Mouse (Mus musculus): ENCODE data around the gene Dnajc7.
"Not testable (repeated sequence)": the region's sequence is repeated elsewhere in the genome, so short reads cannot be mapped to it uniquely, and the experiment has no call there.

The Dnajc7 gene

DNA sequence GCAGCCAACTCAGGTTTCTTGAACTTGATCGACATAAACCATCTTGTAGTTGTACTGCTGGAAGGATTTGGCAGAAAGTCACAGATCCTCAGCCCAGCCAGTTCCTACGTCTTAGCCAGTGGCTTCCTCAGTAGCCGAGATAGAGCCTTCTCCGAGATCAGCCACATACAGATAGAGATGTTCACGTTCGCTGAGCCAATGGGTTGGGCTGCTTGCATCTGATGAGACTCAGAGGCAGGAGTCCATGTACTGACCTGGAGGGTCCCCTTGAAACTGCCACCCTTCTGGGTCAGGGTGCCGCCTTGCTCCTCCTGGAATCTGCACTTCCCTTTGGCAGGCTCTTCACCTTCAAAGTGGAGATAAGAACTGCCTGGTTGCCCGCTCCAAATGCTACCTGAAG is 70.5 kb downstream of the Dnajc7 start:
- DNase-seq (ENCODE audit: low spot score in 2 of 2): no peak

DNA sequence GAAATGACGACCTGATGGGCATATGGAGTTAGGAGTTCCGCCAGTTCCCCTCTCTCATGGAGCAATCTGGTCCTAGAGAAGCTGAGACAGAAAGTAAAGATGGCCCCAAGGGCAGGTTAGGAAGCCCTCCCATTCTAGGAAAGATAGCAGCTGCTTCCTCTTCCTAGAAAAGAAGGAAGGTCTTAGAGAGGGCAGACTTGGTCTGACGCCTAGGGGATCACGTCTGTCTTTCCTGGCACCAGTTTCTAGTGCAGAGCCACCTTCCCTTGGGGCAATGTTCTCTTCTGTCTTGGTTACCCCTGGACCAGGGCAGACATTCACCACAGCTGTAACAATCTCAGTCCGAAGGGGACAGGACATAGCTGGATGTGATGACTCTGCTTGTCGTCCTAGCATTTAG is 71.8 kb downstream of the Dnajc7 start:
- no peak for DNase-seq (ENCODE audit: low spot score in 2 of 2)

GRCm38 (mm10) chr11:100546955-100547354 is 73.0 kb downstream of the Dnajc7 start:
- no peak for DNase-seq (ENCODE audit: low spot score in 2 of 2)

DNA sequence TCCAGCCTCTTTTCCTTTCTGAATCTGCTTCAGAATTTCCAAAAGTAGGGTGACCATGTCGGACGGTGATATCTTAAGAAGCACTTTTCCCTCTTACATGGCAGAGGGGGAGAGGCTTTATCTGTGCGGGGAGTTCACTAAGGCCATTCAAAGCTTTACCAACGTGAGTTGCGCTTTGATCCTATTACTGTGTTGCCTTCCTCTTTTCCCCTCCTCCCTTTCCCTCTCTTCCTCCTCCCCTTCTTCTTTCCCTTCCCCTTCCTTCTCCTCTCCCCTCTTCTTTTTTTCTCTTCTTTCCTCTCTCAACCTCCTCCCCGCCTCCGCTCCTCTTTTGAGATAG is 74.3 kb downstream of the Dnajc7 start:
- DNase-seq (ENCODE audit: low spot score in 2 of 2): no peak

- DNase-seq (ENCODE audit: low spot score in 2 of 2): peak; percentile 70 to 86
These were observed 74.9 kb downstream of the Dnajc7 start, which contains the start of gene Ttc25 for GRCm38 (mm10) chr11:100544832-100545745. TSS of gene Ttc25 (plus strand) at chr11:100545607.

DNA sequence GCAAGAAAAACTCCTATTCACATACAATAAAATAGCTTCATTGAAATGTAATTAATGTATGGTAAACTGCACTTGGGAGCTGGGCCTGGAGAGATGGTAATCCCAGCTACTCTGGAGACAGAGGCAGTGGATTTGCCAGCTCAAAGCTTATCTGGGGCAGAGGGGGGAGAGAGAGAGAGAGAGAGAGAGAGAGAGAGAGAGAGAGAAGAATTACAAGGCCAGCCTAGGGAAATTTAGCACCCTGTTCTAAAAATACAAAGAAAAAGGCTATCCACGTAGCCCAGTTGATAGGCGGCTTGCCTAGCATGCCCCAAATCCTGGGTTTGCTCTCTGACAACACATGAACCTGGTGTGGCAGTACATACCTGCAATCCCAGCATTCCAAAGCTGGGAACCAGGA is 78.4 kb downstream of the Dnajc7 start:
- no peak for DNase-seq (ENCODE audit: low spot score in 2 of 2)

DNA sequence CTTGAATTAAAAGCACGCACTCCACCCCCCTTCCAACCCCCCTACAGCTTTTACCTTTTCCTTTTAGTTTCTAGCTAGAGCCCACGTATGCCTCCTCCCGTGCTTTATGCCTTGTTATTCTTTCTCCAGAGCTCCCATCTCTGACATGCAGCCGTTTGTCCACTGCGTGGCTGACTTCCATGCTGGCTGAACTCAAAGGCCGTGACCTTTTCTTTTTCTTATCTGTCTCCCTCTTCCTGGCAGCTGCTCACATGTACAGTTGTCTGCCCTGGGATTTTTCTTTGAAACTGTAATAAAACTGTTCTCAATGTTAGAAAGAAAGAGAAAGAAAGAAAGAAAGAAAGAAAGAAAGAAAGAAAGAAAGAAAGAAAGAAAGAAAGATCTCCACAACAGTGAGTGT is 79.0 kb downstream of the Dnajc7 start:
- no peak for DNase-seq (ENCODE audit: low spot score in 2 of 2)

GRCm38 (mm10) chr11:100536466-100536865 is 83.5 kb downstream of the Dnajc7 start:
- no peak for DNase-seq (ENCODE audit: low spot score in 2 of 2)

DNA sequence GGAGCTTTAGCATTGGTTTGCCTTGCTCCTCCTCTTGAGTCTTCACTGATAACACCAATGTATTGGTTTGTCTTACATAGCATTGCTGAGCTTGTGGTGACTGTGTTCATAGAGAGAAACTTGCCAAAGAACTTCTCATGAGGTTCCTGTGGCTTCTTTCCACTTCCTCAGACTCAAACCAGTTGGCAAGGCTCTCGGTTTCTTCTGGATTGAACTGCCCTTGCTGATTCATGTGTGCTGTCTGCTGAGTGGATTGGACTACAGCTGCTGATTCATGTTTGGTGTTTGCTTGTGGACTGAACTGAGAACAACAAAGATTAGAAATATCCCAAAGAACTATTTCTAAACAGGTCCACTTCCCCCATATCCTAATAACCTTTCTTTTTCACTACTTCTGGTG is 84.0 kb downstream of the Dnajc7 start:
- DNase-seq (ENCODE audit: low spot score in 2 of 2): no peak

DNA sequence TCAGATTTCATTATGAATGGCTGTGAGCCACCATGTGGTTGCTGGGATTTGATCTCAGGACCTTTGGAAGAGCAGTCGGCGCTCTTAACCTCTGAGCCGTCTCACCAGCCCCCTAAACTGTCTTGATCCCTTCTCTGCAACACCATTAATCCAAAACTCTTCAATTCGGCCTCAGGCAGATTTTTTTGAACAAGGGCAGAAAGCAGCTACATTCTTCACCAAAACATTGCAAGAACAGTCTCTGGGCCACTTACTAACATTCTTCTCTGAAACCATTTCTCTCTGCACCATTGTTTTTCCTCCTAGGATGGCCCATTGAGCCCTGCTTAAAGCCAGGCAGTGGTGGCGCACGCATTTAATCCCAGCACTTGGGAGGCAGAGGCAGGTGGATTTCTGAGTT is 85.1 kb downstream of the Dnajc7 start:
- DNase-seq (ENCODE audit: low spot score in 2 of 2): not testable (repeated sequence)

GRCm38 (mm10) chr11:100534411-100534810 is 85.6 kb downstream of the Dnajc7 start:
- DNase-seq (ENCODE audit: low spot score in 2 of 2): not testable (repeated sequence)

- no peak for DNase-seq (ENCODE audit: low spot score in 2 of 2)
These were observed 86.1 kb downstream of the Dnajc7 start for GRCm38 (mm10) chr11:100533871-100534270.

All from urinary bladder, adult 18-20 months (tissue).